Mouse (Mus musculus) kidney, embryonic 14.5 days (tissue): Measurements from ENCODE around the gene Mtmr6. TPM values are rescaled to one million over a fixed set of nuclear protein-coding genes. Genes with fewer than 3 reads are reported as not detected.

Experiments
- ATAC-seq: fragments of 200-750 bp; cut with Nextera tagmentation; 2 replicates; pipeline ENCODE4 v1.8.0; 2017; ENCODE audit warnings: moderate number of reproducible peaks, mild to moderate bottlenecking, moderate TSS enrichment, moderate library complexity; ENCODE audit not compliant: low FRiP score, low TSS enrichment
- H3K27ac ChIP-seq: fragments of 300-500 bp; sonication (generic); 2 replicates; pipeline ENCODE4 v1.5.1; 2014; ENCODE audit warnings: low read depth, mild to moderate bottlenecking, low read length, moderate library complexity, mixed read lengths
- H3K27me3 ChIP-seq: fragments of 300-500 bp; sonication (generic); 2 replicates; pipeline ENCODE4 v1.6.1; 2014; ENCODE audit warnings: mild to moderate bottlenecking, low read length; ENCODE audit not compliant: control insufficient read depth, insufficient read depth
- H3K36me3 ChIP-seq: fragments of 300-500 bp; sonication (generic); 2 replicates; pipeline ENCODE4 v1.6.1; 2014; ENCODE audit warnings: low read length, mixed read lengths; ENCODE audit not compliant: control insufficient read depth, insufficient read depth
- H3K4me1 ChIP-seq: fragments of 300-500 bp; sonication (generic); 2 replicates; pipeline ENCODE4 v1.6.1; 2014; ENCODE audit warnings: low read length, mixed read lengths; ENCODE audit not compliant: control insufficient read depth, insufficient read depth
- H3K4me2 ChIP-seq: fragments of 300-500 bp; sonication (generic); replicated peaks from 2 replicates; pipeline ENCODE4 v1.6.1; 2014; ENCODE audit warnings: low read depth, mild to moderate bottlenecking, low read length
- H3K4me3 ChIP-seq: fragments of 300-500 bp; sonication (generic); 2 replicates; pipeline ENCODE4 v1.5.1; 2014; ENCODE audit warnings: mild to moderate bottlenecking, low read length
- H3K9ac ChIP-seq: fragments of 300-500 bp; sonication (generic); 2 replicates; pipeline ENCODE4 v1.6.1; 2014; ENCODE audit warnings: low read depth, mild to moderate bottlenecking, low read length, moderate library complexity
- H3K9me3 ChIP-seq: fragments of 300-500 bp; sonication (generic); 2 replicates; pipeline ENCODE4 v1.6.1; 2016; ENCODE audit warnings: low read length; ENCODE audit not compliant: control insufficient read depth
- WGBS: fragments of 180-500 bp; shearing (Covaris S2); extraction: QIAGEN DNeasy Blood & Tissue Kit; methylation state at CpG from one replicate; pipeline ENCODE4 v1.1.7; 2014; 5-methylcytosine and 5-hydroxymethylcytosine counted together
- polyA plus RNA-seq: library from polyadenylated mRNA; unstranded; fragments of >200 nt; fragmentation: Nextera tagmentation; extraction: Ambion mirVana; gene quantifications from 2 replicates; pipeline ENCODE4 v1.2.1, GENCODE M21; 2014

Mtmr6 gene
- 13.7 and 26.0 TPM in 2 replicates for polyA plus RNA-seq

DNA sequence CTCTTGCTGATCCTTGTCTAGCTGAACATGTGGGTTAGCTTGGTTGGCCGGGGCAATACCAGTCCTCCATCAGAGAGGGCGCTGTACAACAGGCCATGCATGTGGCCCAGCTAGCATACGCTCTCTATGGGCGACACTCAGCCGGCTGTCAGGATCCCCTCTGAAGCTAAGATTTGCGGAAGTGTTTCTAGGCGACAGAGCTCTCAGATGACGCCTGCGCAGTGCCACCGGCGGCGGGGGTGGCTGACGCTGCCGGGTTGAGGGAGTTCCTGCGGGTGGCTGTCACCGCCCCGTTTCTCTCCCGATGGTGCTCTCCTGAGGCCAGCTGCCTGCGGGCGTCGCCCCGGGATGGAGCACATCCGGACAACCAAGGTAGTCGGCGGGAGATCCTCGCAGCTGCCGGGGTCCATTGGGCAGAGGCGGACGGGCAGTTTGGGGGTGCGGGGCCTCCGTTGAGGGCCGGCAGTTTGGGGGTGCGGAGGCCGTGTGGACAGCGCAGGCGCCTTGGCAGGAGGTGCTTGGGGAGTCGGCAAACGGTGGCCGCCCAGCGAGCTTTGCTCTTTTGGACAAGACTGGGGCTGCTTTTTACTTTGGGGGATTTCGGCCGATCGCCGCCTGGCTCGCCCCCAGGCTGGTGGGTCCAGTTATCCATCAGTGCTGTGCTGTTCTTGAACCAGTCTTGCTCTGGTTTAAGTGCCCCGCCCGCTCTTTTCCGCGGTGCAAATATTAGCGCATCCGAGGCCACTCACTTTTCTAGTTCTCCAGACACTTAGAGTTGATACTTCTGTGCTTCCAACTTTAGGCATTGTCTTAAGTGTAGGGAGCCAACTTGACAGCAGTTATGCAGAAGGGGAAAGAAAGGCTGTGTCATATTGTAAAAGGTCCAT, at the start of gene Mtmr6:
Mtmr6 (plus strand) TSS at position 239 of the 887 bp plus-strand sequence.
- H3K27ac ChIP-seq = 0 out of 2 replicates have a peak within 1 kb of the TSS, but pooled peaks have one; percentile 39
- H3K4me1 ChIP-seq = 0 out of 2 replicates have a peak, but pooled peaks cover 8% of the 10 kb centered on the region
- peak within 1 kb of the TSS; percentile 70 for H3K4me3 ChIP-seq
- under 1% methylated on average over 51 of the region's 51 CpGs for WGBS
- H3K36me3 ChIP-seq = no peaks in the 10 kb centered on the region
- H3K9ac ChIP-seq = peak within 1 kb of the TSS; percentile 67
- H3K27me3 ChIP-seq = no peaks in the 10 kb centered on the region
- no peaks in the 10 kb centered on the region for H3K9me3 ChIP-seq
- ATAC-seq = peak; percentile 99
- peak within 1 kb of the TSS; percentile 50 for H3K4me2 ChIP-seq

DNA sequence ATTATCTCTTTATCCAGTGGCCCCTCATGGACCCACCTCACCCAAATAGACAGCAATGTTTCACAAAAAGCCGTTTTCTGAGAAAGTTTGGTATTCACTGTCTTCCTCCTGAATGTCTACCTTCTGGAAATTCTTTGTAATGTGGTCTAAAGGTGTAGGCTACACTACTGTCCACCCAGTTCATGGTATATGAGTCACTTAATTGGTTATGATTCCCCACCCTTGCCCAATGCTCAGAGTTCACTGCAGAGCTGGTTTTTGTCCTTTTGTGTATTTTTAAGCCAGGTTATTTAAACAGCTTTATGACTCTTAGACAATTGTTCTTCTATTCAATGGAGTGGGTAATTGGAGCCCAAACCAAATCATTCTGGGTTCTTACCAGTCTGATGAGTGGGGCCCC, 48.9 kb upstream of the Mtmr6 start:
- Histone ChIP-seq H3K4me1 (no peaks in the 10 kb centered on the region), H3K27ac (no peak overlapping the region), H3K9ac (no peak overlapping the region), H3K4me2 (no peak overlapping the region), H3K4me3 (no peak overlapping the region), H3K9me3 (no peaks in the 10 kb centered on the region), H3K36me3 (peaks cover 26% of the 10 kb centered on the region; the same call in 1 of the 2 replicates), H3K27me3 (no peaks in the 10 kb centered on the region)
- 92% methylated on average over 1 of the region's 1 CpGs for WGBS
- ATAC-seq = no peak

- Histone ChIP-seq H3K27ac (no peak overlapping the region), H3K9ac (no peak overlapping the region), H3K4me2 (no peak overlapping the region), H3K4me3 (no peak overlapping the region), H3K27me3 (no peaks in the 10 kb centered on the region), H3K4me1 (no peaks in the 10 kb centered on the region), H3K9me3 (no peaks in the 10 kb centered on the region), H3K36me3 (peaks cover 29% of the 10 kb centered on the region; the same call in 1 of the 2 replicates)
- ATAC-seq = no peak
- WGBS = 98% methylated on average over 4 of the region's 4 CpGs
These were observed 47.4 kb upstream of the Mtmr6 start for GRCm38 (mm10) chr14:60217616-60218015.

GRCm38 (mm10) chr14:60219886-60220285, 45.1 kb upstream of the Mtmr6 start:
- 92% methylated on average over 10 of the region's 10 CpGs for WGBS
- no peak for ATAC-seq
- Histone ChIP-seq H3K27me3 (no peaks in the 10 kb centered on the region), H3K9me3 (no peaks in the 10 kb centered on the region), H3K9ac (no peak overlapping the region), H3K36me3 (peaks cover 32% of the 10 kb centered on the region; the same call in 1 of the 2 replicates), H3K4me3 (no peak overlapping the region), H3K27ac (no peak overlapping the region), H3K4me1 (no peaks in the 10 kb centered on the region), H3K4me2 (no peak overlapping the region)

DNA sequence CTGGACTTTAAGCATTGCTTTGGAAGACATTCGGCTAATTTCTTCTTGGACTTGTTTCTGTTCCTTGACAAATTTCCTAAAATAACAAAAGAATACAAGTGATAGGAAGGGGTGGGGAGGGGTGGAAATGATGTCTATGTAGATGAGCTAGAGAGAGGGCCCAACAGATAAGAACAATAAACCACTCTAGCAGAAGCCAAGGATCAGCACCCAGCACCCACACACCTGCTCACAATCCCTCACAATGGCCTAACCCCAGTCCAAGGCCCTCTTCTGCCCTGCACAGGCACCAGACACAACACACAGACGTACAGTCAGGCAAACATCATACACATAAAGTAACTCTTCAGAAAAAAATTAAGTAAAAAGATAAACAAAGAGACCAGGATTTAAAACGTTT, 26.5 kb upstream of the Mtmr6 start:
- Histone ChIP-seq H3K27me3 (no peaks in the 10 kb centered on the region), H3K4me3 (no peak overlapping the region), H3K9ac (no peak overlapping the region), H3K36me3 (peaks cover 63% of the 10 kb centered on the region), H3K27ac (no peak overlapping the region), H3K4me2 (no peak overlapping the region), H3K4me1 (no peaks in the 10 kb centered on the region), H3K9me3 (no peaks in the 10 kb centered on the region)
- WGBS = 93% methylated on average over 3 of the region's 3 CpGs
- no peak for ATAC-seq

DNA sequence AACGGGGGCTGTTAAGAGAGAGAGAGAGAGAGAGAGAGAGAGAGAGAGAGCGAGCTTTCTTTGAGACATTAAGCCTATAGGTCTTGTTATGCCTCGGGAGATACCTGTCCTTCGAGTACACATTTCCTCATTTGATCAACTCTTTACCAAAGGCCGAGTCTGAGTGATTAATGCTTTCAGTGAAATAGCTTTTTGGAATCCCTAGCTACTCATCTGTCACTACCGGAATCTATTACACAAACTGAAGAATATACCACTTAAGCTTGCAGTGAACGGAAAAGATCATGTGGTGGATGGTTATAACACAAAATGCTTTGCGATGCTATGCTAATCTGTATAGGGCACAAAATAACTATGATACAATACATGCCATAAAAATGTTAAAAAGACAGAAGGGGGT, 14.7 kb upstream of the Mtmr6 start:
- Histone ChIP-seq H3K36me3 (no peaks in the 10 kb centered on the region; the same call in 1 of the 2 replicates), H3K4me2 (peak overlapping the region; percentile 75), H3K9ac (peak overlapping the region; percentile 92), H3K4me3 (peak overlapping the region; percentile 80), H3K27me3 (no peaks in the 10 kb centered on the region), H3K9me3 (no peaks in the 10 kb centered on the region), H3K27ac (no peak overlapping the region), H3K4me1 (peaks cover 12% of the 10 kb centered on the region)
- 13% methylated on average over 8 of the region's 8 CpGs for WGBS
- ATAC-seq = no peak

DNA sequence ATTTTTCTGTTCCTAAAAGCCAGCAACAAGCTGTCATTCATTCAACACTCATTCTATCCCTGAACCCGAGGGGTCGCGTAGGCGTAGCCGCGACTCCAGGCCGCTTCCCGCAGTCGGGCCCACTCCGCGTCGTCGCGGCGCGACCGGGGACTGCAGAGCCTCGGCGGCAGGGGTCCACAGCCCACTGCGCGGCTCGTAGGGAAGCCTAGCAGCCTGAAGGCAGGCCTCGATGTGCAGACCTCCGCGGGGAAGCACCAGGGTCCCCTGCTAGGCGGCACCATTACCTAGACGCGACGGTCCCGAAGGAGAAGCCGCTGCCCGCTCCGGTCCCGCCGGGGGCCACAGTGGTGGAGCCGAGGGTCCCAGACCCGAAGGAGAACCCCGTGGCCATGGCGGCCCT, 14.1 kb upstream of the Mtmr6 start:
- no peaks in the 10 kb centered on the region; the same call in 1 of the 2 replicates for H3K36me3 ChIP-seq
- H3K4me3 ChIP-seq = peak overlapping the region; percentile 80
- peaks cover 12% of the 10 kb centered on the region for H3K4me1 ChIP-seq
- H3K9me3 ChIP-seq = no peaks in the 10 kb centered on the region
- peak overlapping the region; percentile 75 for H3K4me2 ChIP-seq
- peak overlapping the region; percentile 84 for H3K27ac ChIP-seq
- no peaks in the 10 kb centered on the region for H3K27me3 ChIP-seq
- H3K9ac ChIP-seq = peak overlapping the region; percentile 92
- ATAC-seq = peak; percentile 54
- under 1% methylated on average over 33 of the region's 39 CpGs for WGBS

DNA sequence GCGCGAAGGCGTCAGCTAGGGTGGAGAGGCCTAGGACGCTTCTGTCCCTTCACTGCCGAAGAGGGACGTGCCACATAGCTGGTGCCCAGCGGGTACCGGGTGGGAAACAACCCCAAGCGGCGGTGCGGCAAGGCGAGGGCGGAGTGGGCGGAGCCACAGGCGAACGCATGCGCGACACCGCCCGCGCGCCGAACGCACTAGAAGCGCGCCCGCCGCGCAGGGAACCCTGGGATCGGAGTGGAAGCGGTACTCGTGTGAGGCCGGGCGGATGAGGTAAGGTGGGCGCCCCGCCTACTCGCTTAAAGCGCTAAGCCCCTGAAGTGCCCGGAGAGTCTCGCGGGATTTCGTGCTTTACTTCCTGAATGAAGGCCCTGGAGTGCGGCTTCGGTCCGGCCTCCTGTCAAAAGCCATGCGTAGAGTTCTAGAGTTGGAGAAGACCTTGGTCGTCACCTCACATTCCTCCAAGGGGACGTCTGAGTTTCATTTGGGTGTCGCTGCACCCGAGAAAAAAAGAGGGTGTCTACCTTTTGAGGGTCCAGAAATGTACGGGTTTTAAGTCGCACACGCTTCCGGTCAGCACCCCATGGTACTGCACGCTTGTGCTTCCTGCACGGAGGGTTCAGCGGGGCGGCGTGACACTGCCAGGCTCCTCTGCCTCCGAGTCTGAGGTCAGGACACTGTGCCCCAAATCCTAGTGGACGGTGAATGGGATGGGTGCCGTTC, 13.6 kb upstream of the Mtmr6 start, which contains the start of the genes Nupl1 and Gm49336:
Nupl1 (minus strand) TSS at position 151 of the 723 bp plus-strand sequence.
Gm49336 (minus strand) TSS at position 227 of the 723 bp plus-strand sequence.
- Histone ChIP-seq H3K4me1 (peaks cover 12% of the 10 kb centered on the region), H3K9me3 (no peaks in the 10 kb centered on the region), H3K27me3 (no peaks in the 10 kb centered on the region), H3K4me2 (peak within 1 kb of the TSS; percentile 78), H3K4me3 (peak within 1 kb of the TSS; percentile 80), H3K27ac (peak within 1 kb of the TSS; percentile 89), H3K9ac (peak within 1 kb of the TSS; percentile 92), H3K36me3 (no peaks in the 10 kb centered on the region)
- under 1% methylated on average over 62 of the region's 62 CpGs for WGBS
- ATAC-seq = peak; percentile 100
